Mouse (Mus musculus): Measurements from ENCODE around the gene Srpk2.

DNA sequence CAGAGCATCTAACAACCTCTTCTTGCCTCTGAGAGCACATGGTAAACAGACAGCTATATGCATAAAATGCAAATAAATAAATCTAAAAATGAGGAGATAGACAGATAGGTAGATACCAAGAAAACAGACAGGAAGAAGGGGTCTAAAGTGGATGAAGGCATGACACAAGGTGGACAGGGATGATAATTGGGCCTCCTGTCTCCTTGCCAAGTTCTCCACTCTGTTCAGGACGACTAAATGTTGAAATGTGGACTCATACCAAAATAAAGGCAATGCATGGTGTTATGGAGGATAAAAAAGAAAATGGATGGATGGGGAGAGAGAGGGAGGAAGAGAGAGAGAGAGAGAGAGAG lies 33.7 kb upstream of the Srpk2 start:
- TF ChIP-seq POLR2A (IDR thresholded peaks at IDR 0.05; ENCODE audit: borderline replicate concordance, extremely low read depth, low read depth, low read length): no peak
- TF ChIP-seq CTCF (IDR thresholded peaks at IDR 0.05; ENCODE audit: insufficient read depth, low read length): no peak

All from lung, adult 2 months (tissue).